Mouse (Mus musculus) gastrocnemius, adult 18-20 months (tissue): Measurements from ENCODE around the gene Plscr3. TPM values are rescaled to one million over a fixed set of nuclear protein-coding genes. Genes with fewer than 3 reads are reported as not detected.
A peak's percentile ranks its signal among the peaks of the same experiment; 100 is the strongest.
"Not testable (repeated sequence)": the region's sequence is repeated elsewhere in the genome, so short reads cannot be mapped to it uniquely, and the experiment has no call there.

Source experiments
- DNase-seq: peaks from one replicate; pipeline ENCODE4 v3.0.0; 2021; ENCODE audit warnings: low spot score
- total RNA-seq, 2 experiments: library from RNA; stranded (reverse); gene quantifications; 2 replicates each; pipeline ENCODE4 v1.2.3; 2021

Gene Plscr3
- total RNA-seq, 2 experiments from 2014 or later: 10.1 to 12.7 TPM

- DNase-seq: not testable (repeated sequence)
These were observed 17.6 kb downstream of the Plscr3 start for GRCm38 (mm10) chr11:69863729-69864128.

- no peak for DNase-seq
These were observed 18.1 kb downstream of the Plscr3 start for GRCm38 (mm10) chr11:69864138-69864860.

DNA sequence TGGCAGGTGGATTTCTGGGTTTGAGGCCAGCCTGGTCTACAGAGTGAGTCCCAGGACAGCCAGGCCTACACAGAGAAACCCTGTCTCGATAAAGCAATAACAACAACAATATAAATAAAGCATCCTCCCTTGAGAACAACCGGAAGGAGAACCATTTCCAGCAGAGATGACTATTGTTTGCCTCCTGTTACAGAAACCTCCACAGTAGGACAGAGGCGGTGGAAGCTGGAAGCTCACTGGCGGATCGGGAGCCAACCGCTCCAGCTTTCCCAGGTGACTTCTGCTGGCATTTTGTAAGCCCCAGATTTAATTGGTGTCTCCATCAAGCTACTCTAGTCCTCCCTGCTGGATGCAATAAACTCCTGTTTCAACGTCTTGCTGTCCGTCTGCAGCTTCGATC, 19.4 kb downstream of the Plscr3 start:
- no peak for DNase-seq

DNA sequence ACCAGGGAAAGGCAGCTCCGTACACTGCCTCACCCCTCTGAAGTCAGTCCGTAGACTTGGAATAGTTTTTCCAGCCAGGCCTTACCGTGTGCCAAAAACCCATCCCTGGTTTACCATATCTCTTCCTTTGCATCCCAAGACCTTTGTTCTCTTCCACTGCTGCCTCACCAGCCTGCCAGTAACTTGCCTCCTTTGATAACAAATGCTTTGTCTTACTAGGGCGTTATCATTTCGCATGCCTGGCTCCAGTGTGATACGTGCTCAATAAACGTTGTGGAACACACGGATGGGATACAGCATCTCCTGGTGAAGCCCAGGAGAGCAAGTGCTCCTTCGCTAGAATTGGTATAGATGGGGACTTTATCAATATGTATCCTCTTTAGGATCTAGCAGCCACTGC, 21.2 kb downstream of the Plscr3 start:
- no peak for DNase-seq

GRCm38 (mm10) chr11:69870289-69871069, 24.3 kb downstream of the Plscr3 start:
- no peak for DNase-seq

DNA sequence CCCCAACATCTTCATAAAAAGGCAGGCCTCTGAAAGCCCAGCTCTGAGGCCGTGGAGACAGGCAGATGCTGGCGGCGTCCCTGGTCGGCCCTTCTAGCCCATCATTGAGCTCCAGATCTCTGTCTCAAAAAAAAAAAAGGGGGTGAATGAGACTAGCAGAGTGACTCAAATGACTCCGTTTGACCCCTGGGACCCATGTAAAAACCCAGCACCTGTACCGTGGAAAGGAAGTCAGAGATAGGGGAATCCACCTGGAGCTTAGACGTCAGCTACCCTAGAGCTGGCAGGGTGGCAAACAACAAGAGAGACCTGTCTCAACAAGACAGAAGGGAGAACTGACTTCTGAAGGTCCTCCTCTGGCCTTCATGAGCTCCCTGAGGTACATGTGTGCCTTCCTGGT, 25.6 kb downstream of the Plscr3 start:
- DNase-seq: no peak

DNA sequence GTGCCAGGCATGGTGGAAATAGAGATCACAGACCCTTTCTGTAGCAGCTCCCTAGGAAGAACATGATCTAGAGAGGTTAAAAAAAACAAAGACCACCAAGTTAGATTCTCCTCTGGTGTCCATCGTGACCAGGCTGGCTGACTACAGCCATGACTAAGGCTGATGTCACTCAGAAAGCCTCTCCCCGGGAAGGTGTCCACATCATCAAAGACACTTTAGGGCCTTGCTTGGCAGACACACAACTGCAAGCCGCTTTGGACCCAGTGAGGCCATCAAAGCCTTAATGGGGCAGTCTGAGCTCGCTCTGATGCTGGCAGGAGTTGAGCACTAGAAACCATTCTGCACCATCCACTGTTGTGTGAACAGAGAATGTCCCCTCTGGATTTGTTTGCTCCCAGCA, 26.3 kb downstream of the Plscr3 start:
- no peak for DNase-seq

- DNase-seq: no peak
These were observed 30.0 kb downstream of the Plscr3 start for GRCm38 (mm10) chr11:69876186-69876585.

DNA sequence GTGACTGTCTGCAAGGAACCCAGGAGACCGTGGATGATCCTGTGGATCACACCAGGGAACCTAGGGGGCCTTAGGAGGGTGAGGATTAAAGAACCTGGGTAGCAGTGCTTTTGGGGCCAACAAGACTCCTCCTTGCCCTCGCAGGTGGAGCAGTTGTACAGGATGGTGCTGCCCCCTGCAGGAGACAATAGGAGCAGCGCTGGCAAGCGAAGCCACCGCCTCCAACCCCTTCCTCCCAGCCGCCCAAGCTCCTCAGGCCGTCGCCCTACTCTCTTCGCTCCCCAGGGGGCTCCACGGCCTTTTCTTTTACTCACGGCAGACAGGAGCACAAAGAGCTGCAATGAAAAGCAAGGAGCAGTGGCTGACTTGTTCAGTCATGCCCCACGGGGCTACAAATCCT, 30.7 kb downstream of the Plscr3 start:
- peak; percentile 86 for DNase-seq

DNA sequence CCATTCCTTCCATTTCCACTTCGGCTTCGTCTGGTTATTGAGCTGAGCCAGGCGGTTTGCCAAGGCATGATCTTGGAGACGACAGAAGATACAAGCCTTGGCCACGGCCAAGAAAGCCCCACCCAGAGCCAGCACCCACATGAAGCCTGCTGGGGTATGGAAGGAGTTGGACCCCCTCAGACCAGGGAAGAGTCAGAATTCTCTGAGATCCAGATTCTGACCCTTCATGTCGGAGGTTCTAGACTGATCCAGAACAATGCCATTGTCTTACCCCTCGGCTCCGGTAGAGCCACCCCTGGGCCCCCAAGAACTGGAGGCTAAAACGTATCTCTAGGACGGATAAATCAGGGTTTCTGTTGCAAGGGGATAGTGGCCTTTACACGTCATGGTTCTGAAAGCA, 31.7 kb downstream of the Plscr3 start, which contains the start of gene Tmem95:
TSS of gene Tmem95 (minus strand) at position 141 of the 400 bp plus-strand sequence.
- DNase-seq: no peak

DNA sequence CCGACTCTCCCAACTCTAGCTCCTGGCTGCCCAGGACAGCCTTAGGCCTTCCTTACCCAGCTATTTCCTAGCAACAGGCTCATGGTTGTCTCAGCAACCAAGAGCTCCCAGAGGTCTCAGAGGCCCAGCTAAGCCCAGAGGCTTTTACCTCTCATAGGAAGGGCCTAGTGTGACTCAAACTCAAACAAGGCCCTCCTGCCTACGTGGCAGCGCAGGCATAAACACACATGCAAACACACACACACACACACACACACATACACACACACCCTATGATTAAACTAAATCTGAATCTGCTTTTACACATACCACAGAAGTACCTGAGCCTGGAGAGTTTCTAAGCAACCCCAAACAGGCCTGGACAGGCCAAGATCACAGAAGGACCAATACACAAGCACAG, 32.2 kb downstream of the Plscr3 start:
- no peak for DNase-seq

GRCm38 (mm10) chr11:69878952-69879351, 32.8 kb downstream of the Plscr3 start:
- no peak for DNase-seq

GRCm38 (mm10) chr11:69879711-69880110, 33.5 kb downstream of the Plscr3 start:
- no peak for DNase-seq

GRCm38 (mm10) chr11:69880506-69880852, 34.3 kb downstream of the Plscr3 start:
- DNase-seq: peak; percentile 71

DNA sequence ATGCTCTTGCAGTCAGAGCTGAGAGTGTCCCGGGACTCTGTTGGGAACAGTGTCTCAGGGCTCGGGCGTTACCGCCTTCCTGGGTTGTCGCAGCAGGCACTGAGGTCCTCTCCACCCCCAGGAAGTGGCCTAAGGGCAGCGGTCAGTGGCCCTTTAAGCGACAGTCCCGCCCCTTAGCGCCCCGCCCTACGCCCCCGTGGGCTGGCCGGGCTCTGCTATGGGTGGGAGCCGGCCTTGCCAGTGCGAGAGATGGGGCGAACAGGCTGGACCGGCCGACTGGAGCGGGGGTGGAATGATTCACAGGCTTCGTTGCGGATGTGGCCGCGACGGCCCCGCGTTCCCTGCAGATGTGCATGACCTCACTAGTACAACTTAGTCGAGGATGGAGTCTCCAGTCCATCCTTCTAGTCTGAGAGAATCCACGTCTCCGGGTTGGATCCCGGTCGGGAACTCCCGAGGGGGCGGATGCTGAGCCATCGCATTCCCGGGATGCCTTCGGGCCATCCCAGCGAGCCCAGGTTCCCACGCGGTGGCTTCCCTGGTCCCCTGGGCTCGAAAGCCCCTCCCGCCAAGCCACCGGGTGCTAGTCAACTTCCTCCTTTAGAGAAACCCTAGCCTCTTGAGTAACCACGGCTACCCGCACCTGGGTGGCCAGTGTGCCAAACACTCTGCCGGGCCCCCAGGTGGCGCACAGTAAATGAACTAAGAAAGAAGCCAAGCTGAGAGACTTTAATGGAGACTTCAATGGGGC, 34.9 kb downstream of the Plscr3 start, which contains the start of gene Kctd11:
TSS of gene Kctd11 (minus strand) at position 554 of the 751 bp plus-strand sequence.
- peak; percentile 92 for DNase-seq

- DNase-seq: no peak
These were observed 35.9 kb downstream of the Plscr3 start for GRCm38 (mm10) chr11:69881787-69882670.

- no peak for DNase-seq
These were observed 36.9 kb downstream of the Plscr3 start for GRCm38 (mm10) chr11:69883066-69883465.

DNA sequence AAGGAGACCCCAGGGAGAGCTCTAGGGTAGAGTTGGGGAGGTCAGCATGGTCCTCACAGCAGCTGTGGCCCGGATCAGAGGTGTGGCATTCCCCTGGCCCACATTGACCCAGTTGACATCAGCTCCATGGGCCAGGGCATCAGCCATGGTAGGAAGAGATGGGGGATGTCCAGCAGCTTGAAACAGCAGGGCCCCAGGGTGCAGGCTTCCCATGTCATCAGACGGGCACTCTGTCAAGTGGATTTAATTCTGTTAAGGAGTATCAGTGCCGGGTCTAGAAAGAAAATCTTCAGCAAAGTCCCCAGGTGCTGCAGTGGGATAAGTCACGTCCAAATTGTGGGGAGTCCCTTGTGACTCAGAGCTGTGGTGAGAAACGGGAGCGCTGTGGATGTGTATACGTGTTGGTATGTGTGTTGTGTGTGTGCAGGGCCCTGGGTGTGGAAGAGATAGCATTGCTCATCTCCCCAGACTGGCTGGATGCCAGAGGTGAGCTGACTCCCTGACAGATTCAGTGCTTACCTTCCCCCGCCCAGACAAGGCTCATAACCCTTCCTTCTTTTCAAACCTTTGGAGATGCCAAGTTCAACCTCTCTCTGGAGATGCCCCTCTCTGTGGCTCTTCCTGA, 37.5 kb downstream of the Plscr3 start:
- DNase-seq: no peak

DNA sequence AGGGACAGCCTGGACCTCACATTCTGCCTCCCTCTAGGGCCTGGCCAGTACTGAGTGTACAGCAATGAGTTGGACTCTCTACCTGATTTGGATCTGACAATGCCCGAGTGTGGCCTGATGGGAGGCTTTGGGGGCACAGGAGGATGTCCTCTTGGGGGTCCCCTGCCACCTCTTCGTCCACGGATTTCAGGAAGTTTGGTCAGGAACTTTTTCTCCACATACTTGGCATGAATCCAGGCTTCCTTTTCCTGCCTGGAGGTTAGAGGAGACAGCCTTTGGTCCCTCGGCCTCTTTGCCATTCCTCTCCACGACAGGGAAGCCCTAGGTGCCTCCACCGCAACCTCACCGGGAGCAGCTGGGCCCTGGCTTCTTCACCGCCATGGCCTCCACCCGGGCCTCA, 38.1 kb downstream of the Plscr3 start:
- DNase-seq: no peak

DNA sequence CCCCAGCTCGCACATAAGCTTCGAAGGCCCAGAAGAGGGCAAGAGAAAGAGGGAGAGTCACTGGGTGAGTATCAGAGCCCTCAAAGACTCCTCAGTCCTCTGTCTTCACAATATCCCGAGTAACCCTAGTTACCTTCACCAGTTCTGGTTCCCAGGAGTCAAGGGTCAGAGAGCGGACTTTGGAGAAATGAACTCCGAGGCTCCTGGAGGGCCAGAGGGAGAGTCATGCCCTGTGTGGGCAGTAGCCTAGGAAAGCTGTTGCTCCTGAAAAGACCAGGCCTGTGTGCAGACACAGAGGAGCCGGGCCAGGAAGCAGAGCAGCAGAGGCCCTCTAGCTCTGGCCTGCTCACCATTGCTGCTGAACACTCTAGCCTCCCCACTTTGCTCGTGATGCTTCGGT, 38.5 kb downstream of the Plscr3 start:
- no peak for DNase-seq
